Mouse (Mus musculus): ENCODE results near the gene Pcnx4.

DNA sequence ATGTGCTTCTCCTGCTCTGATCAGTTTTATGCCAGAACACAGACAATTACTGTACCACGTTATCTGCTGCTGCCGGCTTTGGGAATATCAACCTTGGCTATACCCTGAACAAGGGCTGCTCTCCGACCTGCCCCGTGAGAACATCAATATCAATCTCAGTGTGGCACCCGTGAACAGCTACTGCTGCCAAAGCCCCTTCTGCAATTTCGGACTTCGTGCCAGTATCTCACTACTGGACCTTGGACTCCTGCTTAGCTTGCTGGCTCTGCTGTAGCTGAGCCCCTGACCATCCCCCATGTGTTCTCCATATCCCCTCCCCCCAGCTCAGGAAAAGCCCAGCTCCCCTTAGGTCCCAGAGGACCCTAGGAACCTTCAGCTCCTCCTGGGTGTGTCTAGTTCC is 84.7 kb downstream of the Pcnx4 start:
- TF ChIP-seq CTCF (IDR thresholded peaks at IDR 0.05; ENCODE audit: low read depth, low read length) (no peak), POLR2A (IDR thresholded peaks at IDR 0.05; ENCODE audit: borderline replicate concordance, low read depth, low read length) (no peak)
